In the genomic region with DNA sequence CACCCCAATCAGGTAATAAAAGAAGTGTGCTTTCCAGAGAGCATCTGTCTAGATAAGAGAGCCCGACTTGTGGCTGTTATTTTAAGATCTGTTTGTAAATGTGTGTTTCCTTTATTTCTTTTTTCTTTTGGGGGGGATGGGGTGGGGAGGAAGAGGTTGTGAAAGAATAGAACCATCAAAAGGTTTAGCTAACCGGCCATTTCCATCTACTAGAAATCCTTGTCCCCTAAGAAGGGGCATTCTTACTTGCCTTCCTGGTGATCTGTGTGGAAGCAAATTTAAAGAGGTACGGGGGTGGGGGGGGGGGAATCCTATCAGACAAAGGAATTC, we compare ENCODE assay signal across 7 mouse cellular contexts. TPM values are rescaled to one million over a fixed set of nuclear protein-coding genes. Genes with fewer than 3 reads are reported as not detected.
A peak's percentile ranks its signal among the peaks of the same experiment; 100 is the strongest.
DNase-seq lines count a peak whose midpoint lies in the region; ATAC-seq and TF ChIP-seq lines count a peak whose summit lies in the region.

No protein-coding gene starts in this region.

- H3K4me1 ChIP-seq in lung, postnatal 0 days (ENCODE audit: insufficient read depth, low read depth, low read length) = peaks cover 7% of the 10 kb centered on the region; the same call in 1 of the 2 replicates
- peaks cover 23% of the 10 kb centered on the region for H3K4me1 ChIP-seq in embryonic facial prominence, embryonic 15.5 days
- H3K4me1 ChIP-seq in limb, embryonic 11.5 days (ENCODE audit: control insufficient read depth, insufficient read depth, low read length) = 0 out of 2 replicates have a peak, but pooled peaks cover 6% of the 10 kb centered on the region
- H3K4me1 ChIP-seq in small intestine, adult 2 months (ENCODE audit: control insufficient read depth, insufficient read depth, insufficient read length, low read length) = no peaks in the 10 kb centered on the region; the same call in none of the 2 replicates

- H3K9ac ChIP-seq in lung, postnatal 0 days (replicated peaks; ENCODE audit: low read depth) = peak overlapping the region; percentile 93
- H3K9ac ChIP-seq in embryonic facial prominence, embryonic 15.5 days = peak overlapping the region; percentile 98; the same call in 1 of the 2 replicates
- peak overlapping the region; percentile 93 for H3K9ac ChIP-seq in limb, embryonic 11.5 days (ENCODE audit: low read length)

- WGBS in lung, postnatal 0 days = 0% methylated on average over 3 of the region's 3 CpGs
- WGBS in embryonic facial prominence, embryonic 15.5 days = 4% methylated on average over 3 of the region's 3 CpGs
- whole genome bisulfite sequencing in limb, embryonic 11.5 days = 6% methylated on average over 3 of the region's 3 CpGs
- 0% methylated on average over 3 of the region's 3 CpGs for WGBS in small intestine, adult 2 months

- no peak for DNase-seq in lung, postnatal 0 days (ENCODE audit: low spot score)
- DNase-seq in lung, postnatal 25 days (ENCODE audit: low spot score) = no peak
- DNase-seq in limb, embryonic 11.5 days (ENCODE audit: low spot score) = no peak
- no peak for DNase-seq in cerebellum, postnatal 4 days (ENCODE audit: low spot score in 2 of 2)
- no peak for DNase-seq in cerebellum, adult 11-12 months

- peak overlapping the region; percentile 93 for H3K4me2 ChIP-seq in lung, postnatal 0 days (replicated peaks; ENCODE audit: low read depth, low read length)
- peak overlapping the region; percentile 85 for H3K4me2 ChIP-seq in embryonic facial prominence, embryonic 15.5 days (replicated peaks)
- peak overlapping the region; percentile 91 for H3K4me2 ChIP-seq in limb, embryonic 11.5 days (ENCODE audit: low read depth, severe bottlenecking)

- no peak for TF ChIP-seq CTCF in lung, postnatal 0 days (IDR thresholded peaks at IDR 0.05)
- no peak for TF ChIP-seq CTCF in small intestine, adult 2 months (IDR thresholded peaks at IDR 0.05; ENCODE audit: extremely low read depth, insufficient read length, insufficient replicate concordance, low read depth, low read length)

- H3K9me3 ChIP-seq in lung, postnatal 0 days (ENCODE audit: low read length) = no peaks in the 10 kb centered on the region
- no peaks in the 10 kb centered on the region for H3K9me3 ChIP-seq in embryonic facial prominence, embryonic 15.5 days (replicated peaks)
- H3K9me3 ChIP-seq in limb, embryonic 11.5 days (ENCODE audit: control insufficient read depth, low read length) = no peaks in the 10 kb centered on the region

- no peak for TF ChIP-seq EP300 in lung, postnatal 0 days (IDR thresholded peaks at IDR 0.05)

- no peak overlapping the region for H3K27ac ChIP-seq in lung, postnatal 0 days (ENCODE audit: low read length)
- 0 out of 2 replicates have a peak overlapping the region, but pooled peaks have one; percentile 98 for H3K27ac ChIP-seq in embryonic facial prominence, embryonic 15.5 days (replicated peaks)
- H3K27ac ChIP-seq in limb, embryonic 11.5 days (replicated peaks; ENCODE audit: low read depth, low read length) = no peak overlapping the region
- no peak overlapping the region for H3K27ac ChIP-seq in small intestine, adult 2 months (ENCODE audit: insufficient read depth, low read depth, low read length)

- no peaks in the 10 kb centered on the region for H3K36me3 ChIP-seq in lung, postnatal 0 days (ENCODE audit: insufficient read depth, low read length)
- peaks cover 10% of the 10 kb centered on the region; the same call in 1 of the 2 replicates for H3K36me3 ChIP-seq in embryonic facial prominence, embryonic 15.5 days
- peaks cover 3% of the 10 kb centered on the region; the same call in 1 of the 2 replicates for H3K36me3 ChIP-seq in limb, embryonic 11.5 days (ENCODE audit: control insufficient read depth, insufficient read depth, low read length)
- peaks cover 3% of the 10 kb centered on the region; the same call in 1 of the 2 replicates for H3K36me3 ChIP-seq in small intestine, adult 2 months (ENCODE audit: control insufficient read depth, insufficient read depth, low read length)

- no peak for TF ChIP-seq POLR2A in small intestine, adult 2 months (IDR thresholded peaks at IDR 0.05; ENCODE audit: low read depth, low read length)

- H3K4me3 ChIP-seq in lung, postnatal 0 days (ENCODE audit: low read depth, low read length) = peak overlapping the region; percentile 94
- peak overlapping the region; percentile 98 for H3K4me3 ChIP-seq in embryonic facial prominence, embryonic 15.5 days (replicated peaks)
- peak overlapping the region; percentile 98 for H3K4me3 ChIP-seq in limb, embryonic 11.5 days (ENCODE audit: low read depth, low read length)
- peak overlapping the region; percentile 81 for H3K4me3 ChIP-seq in small intestine, adult 2 months (ENCODE audit: low read depth, low read length)

- H3K27me3 ChIP-seq in lung, postnatal 0 days (replicated peaks; ENCODE audit: insufficient read depth, low read length) = no peaks in the 10 kb centered on the region
- no peaks in the 10 kb centered on the region for H3K27me3 ChIP-seq in embryonic facial prominence, embryonic 15.5 days
- H3K27me3 ChIP-seq in limb, embryonic 11.5 days (ENCODE audit: control insufficient read depth, insufficient read depth, low read length) = no peaks in the 10 kb centered on the region
- no peaks in the 10 kb centered on the region for H3K27me3 ChIP-seq in small intestine, adult 2 months (ENCODE audit: control insufficient read depth, insufficient read depth, low read length)

- ATAC-seq in lung, postnatal 0 days = no peak
- no peak for ATAC-seq in embryonic facial prominence, embryonic 15.5 days (ENCODE audit: insufficient number of reproducible peaks, low FRiP score, low TSS enrichment, low read depth)
- ATAC-seq in limb, embryonic 11.5 days (ENCODE audit: insufficient number of reproducible peaks, low FRiP score, low TSS enrichment, low read depth) = no peak

RNA-seq across cellular contexts. Expression of gene Rcor1, which starts 1.3 kb away (rescaled TPM):
- 6.7 and 9.5 TPM in 2 replicates for polyA plus RNA-seq in lung, postnatal 0 days (2015; fragmentation: Nextera tagmentation; extraction: Ambion mirVana)
- polyA plus RNA-seq in embryonic facial prominence, embryonic 15.5 days (2015; fragmentation: Nextera tagmentation; extraction: Ambion mirVana) = 13.0 and 14.3 TPM in 2 replicates
- 15.1 and 17.9 TPM in 2 replicates for polyA plus RNA-seq in limb, embryonic 11.5 days (2014; fragmentation: Nextera tagmentation; extraction: Ambion mirVana)
- polyA plus RNA-seq in small intestine, adult 2 months (2012; rRNA removed) = 4.6 and 6.5 TPM in 2 replicates
